Mouse (Mus musculus) thymus, adult 2 months (tissue): ENCODE results near the gene Ets1. TPM values are rescaled to one million over a fixed set of nuclear protein-coding genes. Genes with fewer than 3 reads are reported as not detected.

Source experiments
- DNase-seq: peaks from one replicate; pipeline ENCODE4 v3.0.0; 2021
- H3K27ac ChIP-seq: fragments of 200-500 bp; 2 replicates; pipeline ENCODE4 v1.5.1; 2012; ENCODE audit warnings: low read length, control low read depth; ENCODE audit not compliant: control insufficient read depth, insufficient read depth
- H3K27me3 ChIP-seq: fragments of 200-500 bp; 2 replicates; pipeline ENCODE4 v1.6.1; 2012; ENCODE audit warnings: mild to moderate bottlenecking, low read length, moderate library complexity, mixed read lengths; ENCODE audit not compliant: control insufficient read depth, insufficient read depth
- H3K36me3 ChIP-seq: fragments of 200-500 bp; 2 replicates; pipeline ENCODE4 v1.6.1; 2012; ENCODE audit warnings: mild to moderate bottlenecking, low read length, moderate library complexity; ENCODE audit not compliant: control insufficient read depth, insufficient read depth
- H3K4me1 ChIP-seq: fragments of 200-500 bp; replicated peaks from 2 replicates; pipeline ENCODE4 v1.6.1; 2012; ENCODE audit warnings: low read length; ENCODE audit not compliant: control insufficient read depth, insufficient read depth
- H3K4me3 ChIP-seq: fragments of 200-500 bp; 2 replicates; pipeline ENCODE4 v1.5.1; 2012; ENCODE audit warnings: mild to moderate bottlenecking, low read length, control low read depth, moderate library complexity; ENCODE audit not compliant: control insufficient read depth, insufficient read depth
- CTCF ChIP-seq: fragments of 200-500 bp; IDR thresholded peaks from 2 replicates; pipeline ENCODE4 v1.5.1; 2012; ENCODE audit warnings: mild to moderate bottlenecking, control low read depth, low read length, moderate library complexity, borderline replicate concordance; ENCODE audit not compliant: control insufficient read depth, poor library complexity, insufficient read depth; ENCODE audit errors: extremely low read depth
- POLR2A ChIP-seq: fragments of 200-500 bp; IDR thresholded peaks from 2 replicates; pipeline ENCODE4 v1.6.1; 2012; ENCODE audit warnings: mild to moderate bottlenecking, low read length, control low read depth, moderate library complexity; ENCODE audit not compliant: control insufficient read depth, poor library complexity, insufficient read depth; ENCODE audit errors: extremely low read depth
- WGBS: fragments of 180-500 bp; shearing (Covaris S2); methylation state at CpG from one replicate; pipeline ENCODE4 v1.1.7; 2018; 5-methylcytosine and 5-hydroxymethylcytosine counted together
- polyA plus RNA-seq: library from polyadenylated mRNA; depleted of rRNA; stranded (reverse); fragments of >200 nt; gene quantifications from 2 replicates; pipeline ENCODE4 v1.2.3, GENCODE M21; 2012; rRNA removed

Gene Ets1
- polyA plus RNA-seq: 272 and 400 TPM in 2 replicates

- Histone ChIP-seq H3K4me3 (peak within 1 kb of the TSS; percentile 35), H3K4me1 (peaks cover 12% of the 10 kb centered on the region), H3K27me3 (no peaks in the 10 kb centered on the region), H3K27ac (no peak within 1 kb of the TSS), H3K36me3 (no peaks in the 10 kb centered on the region)
- DNase-seq: no peak
- 8% methylated on average over 10 of the region's 10 CpGs for WGBS
- TF ChIP-seq CTCF (no peak), POLR2A (no peak)
Measured at GRCm38 (mm10) chr9:32635627-32636385, at the start of gene Ets1. Ets1 (plus strand) TSS chr9:32636221.

GRCm38 (mm10) chr9:32589900-32590299 is 46.1 kb upstream of the Ets1 start:
- DNase-seq: peak; percentile 90
- Histone ChIP-seq H3K4me3 (no peak overlapping the region), H3K27me3 (no peaks in the 10 kb centered on the region), H3K4me1 (peaks cover 35% of the 10 kb centered on the region), H3K36me3 (no peaks in the 10 kb centered on the region), H3K27ac (no peak overlapping the region)
- no peak for TF ChIP-seq POLR2A
- no peak for TF ChIP-seq CTCF
- WGBS: 10% methylated on average over 8 of the region's 8 CpGs

- TF ChIP-seq POLR2A (no peak), CTCF (no peak)
- no peaks in the 10 kb centered on the region for H3K36me3 ChIP-seq
- no peak overlapping the region for H3K27ac ChIP-seq
- DNase-seq: no peak
- peaks cover 40% of the 10 kb centered on the region for H3K4me1 ChIP-seq
- no peaks in the 10 kb centered on the region for H3K27me3 ChIP-seq
- WGBS: 94% methylated on average over 5 of the region's 5 CpGs
- H3K4me3 ChIP-seq: no peak overlapping the region
Measured at GRCm38 (mm10) chr9:32590571-32590970, 45.5 kb upstream of the Ets1 start.

GRCm38 (mm10) chr9:32591732-32592582 is 44.1 kb upstream of the Ets1 start:
- Histone ChIP-seq H3K27me3 (no peaks in the 10 kb centered on the region), H3K4me1 (peaks cover 45% of the 10 kb centered on the region), H3K27ac (peak overlapping the region; percentile 98), H3K4me3 (peak overlapping the region; percentile 7; the same call in 1 of the 2 replicates), H3K36me3 (no peaks in the 10 kb centered on the region)
- 4% methylated on average over 14 of the region's 14 CpGs for WGBS
- DNase-seq: peak; percentile 80
- no peak for TF ChIP-seq POLR2A
- TF ChIP-seq CTCF: peak; percentile 33; the same call in 1 of the 2 replicates

GRCm38 (mm10) chr9:32592583-32592890 is 43.5 kb upstream of the Ets1 start:
- DNase-seq: peak; percentile 30
- Histone ChIP-seq H3K4me3 (peak overlapping the region; percentile 7; the same call in 1 of the 2 replicates), H3K36me3 (no peaks in the 10 kb centered on the region), H3K27ac (peak overlapping the region; percentile 98), H3K27me3 (no peaks in the 10 kb centered on the region), H3K4me1 (peaks cover 42% of the 10 kb centered on the region)
- 50% methylated on average over 2 of the region's 2 CpGs for whole genome bisulfite sequencing
- TF ChIP-seq POLR2A: no peak
- no peak for TF ChIP-seq CTCF

GRCm38 (mm10) chr9:32593816-32594215 is 42.2 kb upstream of the Ets1 start:
- no peaks in the 10 kb centered on the region for H3K27me3 ChIP-seq
- 0 out of 2 replicates have a peak overlapping the region, but pooled peaks have one; percentile 8 for H3K27ac ChIP-seq
- H3K36me3 ChIP-seq: no peaks in the 10 kb centered on the region
- peaks cover 39% of the 10 kb centered on the region for H3K4me1 ChIP-seq
- no peak for DNase-seq
- no peak overlapping the region for H3K4me3 ChIP-seq
- TF ChIP-seq CTCF (no peak), POLR2A (no peak)
- WGBS: 67% methylated on average over 1 of the region's 1 CpGs

GRCm38 (mm10) chr9:32594346-32594745 is 41.7 kb upstream of the Ets1 start:
- Histone ChIP-seq H3K4me3 (no peak overlapping the region), H3K27me3 (no peaks in the 10 kb centered on the region), H3K4me1 (peaks cover 39% of the 10 kb centered on the region), H3K27ac (peak overlapping the region; percentile 70), H3K36me3 (no peaks in the 10 kb centered on the region)
- DNase-seq: peak; percentile 53
- TF ChIP-seq POLR2A (no peak), CTCF (no peak)
- WGBS: 51% methylated on average over 4 of the region's 4 CpGs
